Mouse (Mus musculus) heart, embryonic 13.5 days (tissue): ENCODE measurements around the gene Iqgap2. TPM values are rescaled to one million over a fixed set of nuclear protein-coding genes. Genes with fewer than 3 reads are reported as not detected.
A peak's percentile ranks its signal among the peaks of the same experiment; 100 is the strongest.

Experiments used
- ATAC-seq: fragments of 200-750 bp; cut with Nextera tagmentation; 2 replicates; pipeline ENCODE4 v1.8.0; 2017; ENCODE audit warnings: moderate TSS enrichment; ENCODE audit not compliant: insufficient number of reproducible peaks, low FRiP score, low TSS enrichment; ENCODE audit errors: extremely low read depth
- H3K27ac ChIP-seq: fragments of 300-500 bp; sonication (generic); replicated peaks from 2 replicates; pipeline ENCODE4 v1.5.1; 2015; ENCODE audit warnings: moderate library complexity, mild to moderate bottlenecking, inconsistent platforms
- H3K27me3 ChIP-seq: fragments of 300-500 bp; sonication (generic); replicated peaks from 2 replicates; pipeline ENCODE4 v1.6.1; 2015; ENCODE audit warnings: mild to moderate bottlenecking, inconsistent platforms
- H3K36me3 ChIP-seq: fragments of 300-500 bp; sonication (generic); 2 replicates; pipeline ENCODE4 v1.6.1; 2015; ENCODE audit warnings: mild to moderate bottlenecking, inconsistent platforms
- H3K4me1 ChIP-seq: fragments of 300-500 bp; sonication (generic); 2 replicates; pipeline ENCODE4 v1.6.1; 2015; ENCODE audit warnings: inconsistent platforms
- H3K4me2 ChIP-seq: fragments of 300-500 bp; sonication (generic); 2 replicates; pipeline ENCODE4 v1.6.1; 2015; ENCODE audit warnings: inconsistent platforms, mild to moderate bottlenecking, moderate library complexity
- H3K4me3 ChIP-seq: fragments of 300-500 bp; sonication (generic); 2 replicates; pipeline ENCODE4 v1.5.1; 2015; ENCODE audit warnings: moderate library complexity, mild to moderate bottlenecking, inconsistent platforms
- H3K9ac ChIP-seq: fragments of 300-500 bp; sonication (generic); 2 replicates; pipeline ENCODE4 v1.6.1; 2015; ENCODE audit warnings: inconsistent platforms, mild to moderate bottlenecking, moderate library complexity
- H3K9me3 ChIP-seq: fragments of 300-500 bp; sonication (generic); 2 replicates; pipeline ENCODE4 v1.6.1; 2016; ENCODE audit warnings: inconsistent platforms
- WGBS: fragments of 180-500 bp; shearing (Covaris S2); methylation state at CpG from one replicate; pipeline ENCODE4 v1.1.7; 2015; ENCODE audit warnings: mixed read lengths; 5-methylcytosine and 5-hydroxymethylcytosine counted together
- polyA plus RNA-seq: library from polyadenylated mRNA; unstranded; fragments of >200 nt; fragmentation: Nextera tagmentation; extraction: Ambion mirVana; gene quantifications from 2 replicates; pipeline ENCODE4 v1.2.1, GENCODE M21; 2015

Iqgap2 gene
- polyA plus RNA-seq, 1 experiment from 2014 or later, result 3.6 TPM

GRCm38 (mm10) chr13:95896501-95896900 lies 4.8 kb upstream of the Iqgap2 start:
- Histone ChIP-seq H3K27ac (no peak overlapping the region), H3K4me1 (peaks cover 4% of the 10 kb centered on the region), H3K9me3 (no peaks in the 10 kb centered on the region), H3K4me2 (no peak overlapping the region), H3K27me3 (peaks cover 15% of the 10 kb centered on the region), H3K4me3 (no peak overlapping the region), H3K36me3 (no peaks in the 10 kb centered on the region), H3K9ac (no peak overlapping the region)
- WGBS, result 80% methylated on average over 6 of the region's 6 CpGs
- ATAC-seq, result no peak

GRCm38 (mm10) chr13:95893166-95893565 lies 1.4 kb upstream of the Iqgap2 start:
- Histone ChIP-seq H3K27ac (no peak overlapping the region), H3K9me3 (no peaks in the 10 kb centered on the region), H3K9ac (no peak overlapping the region), H3K27me3 (peaks cover 19% of the 10 kb centered on the region), H3K36me3 (no peaks in the 10 kb centered on the region), H3K4me3 (no peak overlapping the region), H3K4me1 (peaks cover 19% of the 10 kb centered on the region), H3K4me2 (peak overlapping the region; percentile 100)
- 90% methylated on average over 4 of the region's 4 CpGs for WGBS
- no peak for ATAC-seq

GRCm38 (mm10) chr13:95892611-95893145 lies 956 bp upstream of the Iqgap2 start:
- no peak for ATAC-seq

GRCm38 (mm10) chr13:95891926-95892610 lies 346 bp upstream of the Iqgap2 start:
- peak overlapping the region; percentile 83 for H3K9ac ChIP-seq
- peak overlapping the region; percentile 65 for H3K4me3 ChIP-seq
- no peaks in the 10 kb centered on the region for H3K36me3 ChIP-seq
- H3K27me3 ChIP-seq, result peaks cover 19% of the 10 kb centered on the region
- ATAC-seq, result peak; percentile 72
- H3K4me2 ChIP-seq, result peak overlapping the region; percentile 100
- H3K27ac ChIP-seq, result no peak overlapping the region
- H3K9me3 ChIP-seq, result no peaks in the 10 kb centered on the region
- peaks cover 19% of the 10 kb centered on the region for H3K4me1 ChIP-seq
- 1% methylated on average over 31 of the region's 52 CpGs for WGBS

More at GRCm38 (mm10) chr13:95892611-95893145, 956 bp upstream of the Iqgap2 start:
- Histone ChIP-seq H3K9ac (peak overlapping the region; percentile 83), H3K9me3 (no peaks in the 10 kb centered on the region), H3K4me2 (peak overlapping the region; percentile 100), H3K27ac (no peak overlapping the region), H3K36me3 (no peaks in the 10 kb centered on the region), H3K27me3 (peaks cover 19% of the 10 kb centered on the region), H3K4me3 (peak overlapping the region; percentile 65), H3K4me1 (peaks cover 19% of the 10 kb centered on the region)
- WGBS, result 20% methylated on average over 12 of the region's 12 CpGs

- H3K9me3 ChIP-seq, result no peaks in the 10 kb centered on the region
- H3K4me3 ChIP-seq, result peak overlapping the region; percentile 65
- peaks cover 19% of the 10 kb centered on the region for H3K27me3 ChIP-seq
- H3K27ac ChIP-seq, result 0 out of 2 replicates have a peak overlapping the region, but pooled peaks have one; percentile 28
- H3K9ac ChIP-seq, result peak overlapping the region; percentile 83
- peaks cover 19% of the 10 kb centered on the region for H3K4me1 ChIP-seq
- no peak for ATAC-seq
- under 1% methylated on average over 33 of the region's 33 CpGs for WGBS
- peak overlapping the region; percentile 100 for H3K4me2 ChIP-seq
- H3K36me3 ChIP-seq, result no peaks in the 10 kb centered on the region
These were observed 761 bp downstream of the Iqgap2 start for GRCm38 (mm10) chr13:95890851-95891471.

- Histone ChIP-seq H3K4me1 (peaks cover 19% of the 10 kb centered on the region), H3K27me3 (peaks cover 19% of the 10 kb centered on the region), H3K9ac (no peak overlapping the region), H3K36me3 (no peaks in the 10 kb centered on the region), H3K4me3 (peak overlapping the region; percentile 65), H3K4me2 (peak overlapping the region; percentile 100), H3K9me3 (no peaks in the 10 kb centered on the region), H3K27ac (no peak overlapping the region)
- no peak for ATAC-seq
- WGBS, result 22% methylated on average over 8 of the region's 8 CpGs
These were observed 1.7 kb downstream of the Iqgap2 start for GRCm38 (mm10) chr13:95889981-95890545.

- 85% methylated on average over 10 of the region's 10 CpGs for WGBS
- no peak overlapping the region for H3K27ac ChIP-seq
- no peak overlapping the region for H3K9ac ChIP-seq
- H3K9me3 ChIP-seq, result no peaks in the 10 kb centered on the region
- H3K4me2 ChIP-seq, result no peak overlapping the region
- peaks cover 19% of the 10 kb centered on the region for H3K4me1 ChIP-seq
- no peak overlapping the region for H3K4me3 ChIP-seq
- H3K27me3 ChIP-seq, result peaks cover 19% of the 10 kb centered on the region
- no peaks in the 10 kb centered on the region for H3K36me3 ChIP-seq
- no peak for ATAC-seq
These were observed 2.4 kb downstream of the Iqgap2 start for GRCm38 (mm10) chr13:95889366-95889765.

GRCm38 (mm10) chr13:95888621-95889020 lies 3.1 kb downstream of the Iqgap2 start:
- Histone ChIP-seq H3K4me2 (no peak overlapping the region), H3K36me3 (no peaks in the 10 kb centered on the region), H3K9ac (no peak overlapping the region), H3K27ac (no peak overlapping the region), H3K4me3 (no peak overlapping the region), H3K27me3 (peaks cover 13% of the 10 kb centered on the region), H3K9me3 (no peaks in the 10 kb centered on the region), H3K4me1 (peaks cover 19% of the 10 kb centered on the region)
- no peak for ATAC-seq
- WGBS, result 87% methylated on average over 12 of the region's 12 CpGs

- Histone ChIP-seq H3K27me3 (peaks cover 9% of the 10 kb centered on the region), H3K9me3 (no peaks in the 10 kb centered on the region), H3K9ac (no peak overlapping the region), H3K27ac (no peak overlapping the region), H3K36me3 (no peaks in the 10 kb centered on the region), H3K4me1 (peaks cover 19% of the 10 kb centered on the region), H3K4me3 (no peak overlapping the region), H3K4me2 (no peak overlapping the region)
- ATAC-seq, result no peak
- WGBS, result 68% methylated on average over 4 of the region's 4 CpGs
These were observed 3.6 kb downstream of the Iqgap2 start for GRCm38 (mm10) chr13:95888170-95888569.

- H3K9ac ChIP-seq, result no peak overlapping the region
- no peaks in the 10 kb centered on the region for H3K36me3 ChIP-seq
- ATAC-seq, result no peak
- no peak overlapping the region for H3K4me3 ChIP-seq
- WGBS, result 81% methylated on average over 7 of the region's 7 CpGs
- peaks cover 4% of the 10 kb centered on the region; the same call in 1 of the 2 replicates for H3K27me3 ChIP-seq
- H3K4me1 ChIP-seq, result peaks cover 17% of the 10 kb centered on the region
- no peak overlapping the region for H3K27ac ChIP-seq
- no peaks in the 10 kb centered on the region for H3K9me3 ChIP-seq
- no peak overlapping the region for H3K4me2 ChIP-seq
These were observed 4.3 kb downstream of the Iqgap2 start for GRCm38 (mm10) chr13:95887375-95887774.

- ATAC-seq, result no peak
- H3K4me1 ChIP-seq, result 0 out of 2 replicates have a peak, but pooled peaks cover 2% of the 10 kb centered on the region
- no peak overlapping the region for H3K27ac ChIP-seq
- H3K9me3 ChIP-seq, result no peaks in the 10 kb centered on the region
- H3K36me3 ChIP-seq, result no peaks in the 10 kb centered on the region
- H3K4me2 ChIP-seq, result no peak overlapping the region
- H3K27me3 ChIP-seq, result peaks cover 4% of the 10 kb centered on the region; the same call in 1 of the 2 replicates
- H3K4me3 ChIP-seq, result no peak overlapping the region
- 81% methylated on average over 3 of the region's 3 CpGs for WGBS
- no peak overlapping the region for H3K9ac ChIP-seq
These were observed 7.3 kb downstream of the Iqgap2 start for GRCm38 (mm10) chr13:95884455-95884854.
